Mouse (Mus musculus) B cell, adult 2 months (primary cell): ENCODE data around the gene Hspa12b.
"Not testable (repeated sequence)": the region's sequence is repeated elsewhere in the genome, so short reads cannot be mapped to it uniquely, and the experiment has no call there.

Experiments used
- DNase-seq, 2 experiments: peaks; one replicate each; pipeline ENCODE4 v3.0.0; 2022

Hspa12b gene

DNA sequence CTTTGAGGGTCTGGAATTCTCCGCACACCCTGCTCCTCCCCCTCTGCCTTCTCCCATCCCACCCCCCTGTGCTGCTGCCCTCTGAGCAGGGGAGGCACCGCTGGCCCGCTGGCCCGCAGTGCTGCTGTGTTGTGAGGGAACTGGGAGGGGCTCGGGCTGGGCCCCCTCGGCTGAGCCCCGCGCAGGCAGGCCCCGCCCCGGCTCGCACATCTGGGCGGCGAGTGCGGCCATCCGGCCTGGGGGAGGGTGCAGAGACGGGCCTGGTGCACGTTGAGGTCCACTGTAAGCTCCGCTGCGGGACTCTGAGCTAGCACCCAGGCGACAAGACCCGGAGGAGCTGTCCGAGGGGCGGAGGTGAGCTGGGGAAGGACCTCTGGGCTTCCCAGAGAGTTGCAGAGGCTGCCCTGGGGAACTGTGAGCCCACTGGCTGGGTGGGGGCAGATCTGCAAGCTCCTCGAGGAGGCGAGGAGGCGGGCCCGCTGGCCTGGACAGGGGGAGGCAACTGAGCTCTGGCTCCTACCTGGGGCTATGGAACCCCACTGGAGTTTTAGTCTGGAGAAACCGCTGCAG is at the start of gene Hspa12b:
Hspa12b (plus strand) TSS at position 120 of the 570 bp plus-strand sequence.
- peak in 1 of 2 experiments; percentile 10 for DNase-seq

DNA sequence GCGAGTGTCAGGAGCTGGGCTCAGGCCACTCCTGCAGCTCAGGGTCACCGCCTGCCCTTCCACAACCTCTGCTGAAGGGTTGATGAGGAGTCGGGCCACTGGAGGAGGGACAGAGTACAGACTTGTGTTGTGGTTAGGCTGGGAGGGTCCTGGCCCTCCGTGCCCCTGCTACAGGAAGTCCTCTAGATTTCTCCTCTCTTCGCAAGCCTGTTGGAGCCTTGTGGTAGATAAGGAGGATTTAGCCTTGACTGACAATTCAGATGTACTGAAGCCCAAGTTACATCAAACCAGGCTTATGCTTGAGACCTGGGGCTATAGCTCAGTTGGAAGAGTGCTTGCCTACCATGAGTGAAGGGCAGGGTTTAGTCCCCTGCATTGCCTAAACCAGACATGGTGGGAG is 46.6 kb upstream of the Hspa12b start:
- DNase-seq, result no peak

DNA sequence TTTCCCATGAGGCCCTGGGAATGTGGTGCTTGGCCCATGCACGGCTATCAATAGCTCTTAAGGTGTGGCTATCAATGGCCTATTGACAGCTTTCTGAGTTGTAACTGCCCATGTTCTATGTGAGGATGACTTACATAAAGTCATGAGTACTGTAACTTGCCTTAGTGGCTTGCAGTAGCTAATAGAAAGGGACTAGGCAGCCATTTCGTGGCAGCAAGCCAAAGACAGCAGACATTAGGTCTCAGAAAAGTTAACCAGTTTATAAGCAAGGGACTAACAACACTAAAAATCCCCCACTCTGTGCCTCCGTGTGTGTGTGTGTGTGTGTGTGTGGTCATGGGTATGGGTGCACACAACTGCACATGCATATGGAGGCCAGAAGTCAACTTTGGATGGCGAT is 42.9 kb upstream of the Hspa12b start:
- no peak for DNase-seq

DNA sequence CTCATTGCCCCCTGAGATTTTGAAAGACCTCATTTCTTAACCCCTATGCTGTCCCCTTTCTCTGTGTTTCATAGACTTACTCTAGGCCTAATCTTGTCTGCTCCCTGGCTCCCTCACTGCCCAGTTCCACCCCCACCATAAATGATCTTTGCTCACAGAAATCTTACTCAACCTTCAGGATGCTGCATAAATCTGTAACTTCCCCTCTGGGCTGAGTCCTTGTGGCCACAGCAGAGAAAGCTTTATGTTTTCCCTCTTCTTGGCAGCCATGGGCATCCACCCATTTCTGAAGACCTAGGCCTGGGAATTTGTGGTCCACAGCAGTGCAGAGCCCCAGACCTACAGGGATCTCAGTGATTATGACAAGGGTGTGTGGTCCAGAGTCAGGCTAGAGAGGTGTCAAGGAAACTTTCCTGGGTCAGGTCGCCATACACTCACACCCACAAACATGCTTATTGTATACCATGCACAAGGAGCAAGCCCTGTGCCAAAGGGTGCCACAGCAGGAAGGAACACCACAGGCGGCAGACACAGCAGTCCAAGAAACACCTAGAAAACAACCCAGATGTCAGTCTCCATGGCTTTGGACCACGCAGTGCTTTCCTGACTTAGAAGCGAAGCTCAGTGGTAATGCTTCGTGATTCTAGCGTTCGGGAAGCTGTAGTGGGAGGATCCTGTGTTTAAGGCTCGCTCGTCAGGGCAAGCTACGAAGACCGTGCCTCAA is 40.3 kb upstream of the Hspa12b start, which contains the start of gene Siglec1:
Siglec1 (minus strand) TSS at position 99 of the 724 bp plus-strand sequence.
- DNase-seq, result no peak

DNA sequence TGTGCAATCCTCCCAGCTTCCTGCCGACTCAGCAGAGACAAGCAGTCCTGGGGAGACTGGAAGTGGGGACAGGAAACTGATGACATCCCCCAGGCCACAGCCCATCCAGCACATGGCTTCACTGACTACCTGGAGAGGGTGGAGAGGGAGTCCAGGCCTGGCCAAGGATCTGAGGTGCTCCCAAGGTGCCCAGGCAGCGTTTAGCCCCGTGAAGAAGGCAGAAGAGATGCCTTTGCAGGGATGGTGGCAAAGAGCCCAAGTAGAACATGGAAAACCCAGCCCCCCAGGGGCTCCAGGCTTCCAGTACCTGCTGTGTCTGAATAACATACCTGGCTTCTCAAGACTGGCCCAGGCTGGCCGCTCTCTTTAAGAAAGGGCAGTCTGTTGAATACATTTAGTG is 38.5 kb upstream of the Hspa12b start:
- DNase-seq, result no peak

DNA sequence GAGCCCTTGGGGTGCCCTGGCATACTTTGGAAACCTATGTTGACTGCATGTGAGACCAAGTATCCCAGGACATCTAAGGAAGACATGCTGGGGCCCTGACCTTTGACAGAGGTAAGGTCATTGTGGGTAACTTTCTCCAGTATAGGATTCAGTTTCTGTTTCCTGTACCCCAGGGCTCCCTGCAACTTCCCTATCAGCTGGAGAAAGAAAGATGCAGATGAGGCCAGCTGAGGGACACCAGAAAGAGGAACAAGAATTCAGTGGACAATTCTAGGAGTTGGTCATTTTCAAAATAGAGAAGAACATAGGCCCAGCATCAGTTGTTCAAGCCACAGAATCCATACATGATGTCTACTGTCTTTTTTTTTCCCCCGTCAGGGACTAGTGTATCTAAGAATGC is 37.4 kb upstream of the Hspa12b start:
- DNase-seq, result no peak

DNA sequence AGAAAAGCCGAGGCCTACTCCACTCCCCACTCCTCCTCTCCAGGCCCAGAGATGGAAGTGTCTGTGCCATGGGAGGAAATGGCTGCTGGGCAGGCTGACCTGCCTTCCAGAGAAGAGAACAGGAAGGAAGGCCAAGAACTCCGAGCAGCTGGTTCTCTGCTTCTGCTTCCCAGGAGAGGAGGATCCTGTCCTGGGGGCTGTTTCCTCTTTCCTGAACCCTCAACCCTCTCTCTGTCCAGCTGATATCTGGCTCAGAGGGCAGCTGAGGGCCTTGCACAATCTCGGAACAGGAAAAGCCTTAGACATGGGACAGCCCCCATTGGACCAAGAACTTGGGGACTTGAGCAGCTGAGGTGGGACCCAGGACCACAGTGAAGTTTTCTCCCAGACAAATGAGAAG is 36.2 kb upstream of the Hspa12b start:
- no peak for DNase-seq

DNA sequence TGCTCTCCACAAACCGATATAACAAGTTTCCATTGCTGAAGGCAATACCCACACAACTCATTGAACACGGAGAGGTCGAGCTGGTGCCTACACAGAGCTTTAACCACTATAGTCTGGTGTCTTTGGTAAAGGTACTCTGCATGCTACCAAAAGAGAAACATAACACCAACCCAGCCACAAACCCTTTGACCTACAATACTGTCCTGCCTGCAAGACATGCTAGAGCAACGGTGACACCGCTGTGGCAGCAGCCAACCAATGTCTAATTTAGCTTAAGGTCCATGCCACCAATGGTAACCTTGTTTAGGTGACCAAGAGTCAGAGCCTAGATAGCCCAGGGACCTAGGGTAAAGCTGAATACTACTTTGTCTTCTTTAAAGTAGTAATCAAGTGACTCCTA is 33.5 kb upstream of the Hspa12b start:
- no peak for DNase-seq

DNA sequence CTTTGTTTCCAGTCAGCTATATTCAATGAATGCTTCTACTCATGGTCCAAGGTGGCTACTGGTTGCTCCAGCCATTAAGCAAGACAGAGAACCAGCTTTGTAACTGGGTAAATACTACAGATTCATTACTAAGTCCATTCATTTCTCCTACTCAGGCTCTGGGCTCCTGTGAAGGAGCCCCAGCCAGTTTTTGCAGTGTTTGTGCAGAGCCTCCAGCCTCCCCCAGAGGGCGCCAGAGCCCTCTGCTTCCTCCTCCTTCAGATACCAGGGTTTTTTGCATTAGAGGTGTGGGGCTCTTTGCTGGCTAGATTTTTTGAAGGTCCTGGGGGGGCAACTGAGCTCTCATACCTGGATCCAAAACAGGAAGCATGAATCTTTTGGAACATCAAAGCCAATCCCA is 32.3 kb upstream of the Hspa12b start:
- DNase-seq, result peak; percentile 85 to 86

DNA sequence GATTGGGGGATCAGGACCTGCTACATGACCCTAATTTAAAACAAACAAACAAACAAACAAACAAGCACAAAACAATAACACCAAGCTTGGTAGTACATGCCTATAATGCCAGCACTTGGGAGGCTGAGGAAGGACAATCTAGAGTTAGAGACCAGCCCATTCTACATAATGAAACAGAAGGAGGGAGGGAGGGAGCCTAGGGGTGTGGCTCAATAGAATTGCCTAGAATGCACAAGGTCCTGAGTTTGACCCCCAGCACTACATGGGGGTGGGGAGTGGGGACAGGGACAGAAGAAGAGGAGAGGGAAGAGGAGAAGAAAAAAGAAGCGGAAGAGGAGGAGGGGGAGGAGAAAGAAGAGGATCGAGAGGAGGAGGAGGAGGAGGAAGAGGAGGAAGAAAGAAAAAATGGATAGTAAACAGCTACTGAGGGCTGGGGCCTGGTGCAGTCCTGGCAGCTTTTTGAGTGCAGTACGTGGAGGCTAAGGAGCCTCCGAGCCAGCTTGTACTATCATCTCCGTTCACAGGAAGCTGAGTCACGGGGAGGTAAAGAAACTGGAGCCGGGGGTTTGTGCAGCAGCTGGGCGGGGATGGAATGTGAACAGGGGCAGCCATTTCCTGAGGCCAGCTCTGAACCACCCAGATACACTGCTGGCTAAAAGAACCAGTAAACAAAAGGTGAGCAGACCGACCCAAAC is 30.8 kb upstream of the Hspa12b start:
- DNase-seq, result no peak

DNA sequence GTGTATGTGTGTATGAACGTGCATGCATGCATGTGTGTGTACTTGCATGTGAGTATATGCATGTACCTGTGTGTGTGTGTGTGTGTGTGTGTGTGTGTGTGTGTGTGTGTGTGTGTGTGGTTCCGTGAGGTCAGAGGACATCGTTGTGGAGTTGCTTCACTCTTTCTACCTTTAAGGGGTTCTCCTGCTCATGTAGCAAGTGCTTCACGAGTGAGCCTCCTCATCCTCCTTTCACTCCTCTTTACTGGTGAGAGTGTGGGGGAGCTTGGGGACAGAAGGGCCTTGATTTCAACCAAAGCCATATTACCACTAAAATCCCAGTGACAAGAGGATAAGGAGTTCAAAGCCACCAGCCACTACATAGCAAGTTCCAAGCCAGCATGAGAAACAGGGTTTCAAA is 30.0 kb upstream of the Hspa12b start:
- DNase-seq, result no peak

DNA sequence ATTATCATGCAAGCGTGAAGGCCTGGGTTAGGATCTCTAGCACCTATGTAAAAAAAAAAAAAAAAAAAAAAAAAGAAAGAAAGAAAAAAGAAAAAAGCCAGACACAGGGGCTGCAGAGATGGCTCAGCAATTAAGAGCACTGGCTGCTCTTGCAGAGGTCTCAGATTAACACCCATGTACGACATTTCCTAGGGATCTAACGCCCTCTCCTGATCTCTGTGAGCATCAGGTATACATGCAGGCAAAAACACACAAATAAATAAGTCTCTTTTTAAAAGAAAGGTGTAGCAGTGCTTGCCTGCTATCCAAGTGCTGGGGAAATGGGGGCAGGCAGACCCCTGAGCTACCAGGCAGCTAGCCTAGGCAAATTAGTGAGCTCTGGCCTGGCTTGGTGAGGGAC is 25.6 kb upstream of the Hspa12b start:
- DNase-seq, result no peak

DNA sequence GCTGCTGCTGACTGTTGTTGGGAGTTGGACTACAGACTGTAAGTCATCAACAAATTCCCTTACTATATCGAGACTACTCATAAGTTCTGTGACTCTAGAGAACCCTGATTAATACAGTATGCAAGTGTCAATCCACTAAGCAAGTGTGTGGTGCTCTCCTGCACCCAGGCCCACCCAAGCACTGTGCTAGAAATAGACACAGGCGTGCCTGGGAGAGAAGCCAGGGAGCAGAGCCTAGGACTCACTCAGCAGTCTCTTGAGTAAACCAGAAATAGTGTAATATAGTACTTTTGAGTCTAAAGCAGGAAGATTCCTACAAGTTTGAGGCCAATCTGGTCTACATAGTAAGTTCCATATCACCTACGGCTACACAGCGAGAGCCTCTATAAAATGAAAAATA is 23.1 kb upstream of the Hspa12b start:
- no peak for DNase-seq

DNA sequence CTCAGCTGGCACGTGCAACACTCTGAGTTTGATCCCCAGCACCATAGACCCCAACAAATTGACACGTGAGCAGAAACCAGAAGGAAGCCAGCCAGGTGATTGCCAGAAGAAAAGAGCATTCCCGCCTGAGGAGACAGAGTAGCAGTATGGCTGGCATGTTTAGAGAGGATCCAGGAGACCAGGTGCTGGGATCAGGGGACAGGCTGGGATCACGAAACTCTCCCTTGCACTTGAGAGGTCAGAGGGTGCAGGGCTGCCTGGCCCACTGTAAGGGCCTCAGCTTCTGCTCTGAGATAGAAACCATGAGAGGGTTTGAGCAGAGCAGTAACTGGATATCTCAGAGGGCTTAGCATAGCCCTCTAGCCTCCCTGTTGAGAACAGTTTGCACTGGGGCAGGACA is 22.0 kb upstream of the Hspa12b start:
- DNase-seq, result not testable (repeated sequence)

DNA sequence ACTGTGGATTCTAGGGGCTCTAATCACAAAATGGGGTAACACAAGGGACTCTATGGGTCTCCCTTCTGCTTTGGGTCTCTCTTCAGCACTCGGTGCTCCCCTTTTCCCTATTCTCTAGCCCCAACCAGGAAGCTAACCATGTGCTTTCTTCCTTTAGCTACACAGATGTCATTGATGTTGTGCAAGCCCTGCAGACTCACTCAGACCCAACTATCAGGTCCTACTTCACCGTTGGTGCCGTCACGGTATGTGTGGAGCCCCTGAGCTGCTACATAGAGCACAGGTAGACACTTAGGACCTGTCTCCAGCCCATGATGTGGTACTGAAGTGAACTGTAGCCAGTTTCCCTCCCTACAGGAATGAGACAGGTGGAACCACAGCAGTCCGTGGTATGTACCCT is 21.1 kb upstream of the Hspa12b start:
- no peak for DNase-seq

DNA sequence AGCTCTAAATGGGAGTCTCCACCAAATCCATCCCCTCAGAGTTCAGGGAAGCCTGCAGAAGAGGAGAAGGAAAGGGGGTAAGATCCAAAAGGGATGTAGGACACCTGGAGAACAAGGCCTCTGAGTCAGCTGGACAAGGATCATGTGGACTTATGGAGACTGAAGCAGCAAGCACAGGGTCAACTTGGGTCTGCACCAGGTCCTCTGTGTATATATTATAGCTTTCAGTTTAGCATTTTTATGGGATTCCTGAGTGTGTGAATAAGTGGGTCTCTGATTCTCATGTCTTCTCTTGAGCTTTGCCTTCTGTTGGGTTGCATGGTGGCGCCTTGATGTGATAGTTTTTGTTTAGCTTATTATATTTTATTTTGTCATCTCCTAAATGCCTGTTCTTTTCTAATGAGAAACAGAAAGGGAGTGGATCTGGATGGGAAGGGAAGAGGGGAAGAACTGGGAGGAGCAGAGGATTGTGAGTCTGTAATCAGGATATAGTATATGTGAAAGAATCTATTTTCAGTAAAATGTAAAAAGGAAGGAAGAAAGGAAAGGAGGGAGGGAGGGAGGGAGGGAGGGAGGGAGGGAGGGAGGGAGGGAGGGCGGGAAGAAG is 8.0 kb upstream of the Hspa12b start:
- DNase-seq, result no peak

DNA sequence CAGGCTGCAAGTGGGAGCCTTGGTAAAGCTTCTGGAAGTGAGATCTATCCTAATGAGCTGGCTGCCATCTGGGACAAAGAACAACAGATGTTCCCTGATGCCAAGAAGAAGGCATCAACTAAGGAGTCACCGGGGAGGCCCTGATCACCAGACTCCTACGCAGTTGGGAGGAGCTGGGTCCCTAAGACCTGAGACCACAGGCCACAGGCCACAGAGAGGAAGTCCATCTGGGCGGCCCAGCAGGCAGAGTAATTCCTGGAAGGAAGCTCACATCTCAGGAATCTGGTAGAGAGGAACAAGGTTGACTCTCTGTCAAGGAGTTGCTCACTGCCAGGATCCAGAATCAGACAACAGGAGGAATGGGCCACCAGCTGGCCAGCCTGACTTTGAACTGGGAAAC is 2.9 kb upstream of the Hspa12b start:
- DNase-seq, result no peak

DNA sequence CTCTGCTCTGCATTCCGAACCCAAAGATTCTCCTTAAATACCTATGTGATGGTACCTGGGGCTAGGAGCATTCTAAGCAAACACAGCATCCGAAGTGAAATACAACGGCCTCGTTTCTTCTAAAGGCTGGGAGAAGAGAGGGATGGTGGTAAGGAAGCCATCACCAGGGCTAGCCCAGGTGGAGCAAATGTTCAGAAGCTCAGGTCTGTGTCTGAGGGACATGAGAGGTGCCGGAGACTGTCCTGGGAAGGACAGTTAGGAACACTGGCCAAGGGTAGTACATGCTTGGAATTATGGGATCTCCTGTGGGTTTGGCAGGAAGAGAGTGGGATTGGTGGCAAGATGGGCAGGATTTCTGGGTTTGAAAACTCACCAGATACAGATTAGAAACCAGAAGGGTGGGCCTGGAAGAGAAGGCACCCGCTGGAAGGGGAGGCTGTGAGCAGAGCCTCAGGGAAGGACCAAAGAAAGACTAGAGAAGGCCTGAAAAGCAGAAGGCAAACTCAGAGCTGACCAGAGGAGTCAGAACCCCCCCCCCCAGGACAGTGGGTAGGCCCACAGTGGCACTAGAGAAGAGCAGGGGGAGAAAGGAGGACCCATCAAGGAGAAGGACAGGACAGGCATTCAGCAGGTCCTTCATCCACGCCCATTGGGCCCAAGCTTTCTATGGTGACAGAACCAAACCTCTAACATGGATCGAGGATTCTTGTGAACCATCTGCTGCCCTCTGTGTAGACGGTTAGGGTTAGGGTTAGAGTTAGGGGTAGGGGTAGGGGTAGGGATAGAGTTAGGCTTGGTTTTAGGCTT is 1.7 kb upstream of the Hspa12b start:
- no peak for DNase-seq

DNA sequence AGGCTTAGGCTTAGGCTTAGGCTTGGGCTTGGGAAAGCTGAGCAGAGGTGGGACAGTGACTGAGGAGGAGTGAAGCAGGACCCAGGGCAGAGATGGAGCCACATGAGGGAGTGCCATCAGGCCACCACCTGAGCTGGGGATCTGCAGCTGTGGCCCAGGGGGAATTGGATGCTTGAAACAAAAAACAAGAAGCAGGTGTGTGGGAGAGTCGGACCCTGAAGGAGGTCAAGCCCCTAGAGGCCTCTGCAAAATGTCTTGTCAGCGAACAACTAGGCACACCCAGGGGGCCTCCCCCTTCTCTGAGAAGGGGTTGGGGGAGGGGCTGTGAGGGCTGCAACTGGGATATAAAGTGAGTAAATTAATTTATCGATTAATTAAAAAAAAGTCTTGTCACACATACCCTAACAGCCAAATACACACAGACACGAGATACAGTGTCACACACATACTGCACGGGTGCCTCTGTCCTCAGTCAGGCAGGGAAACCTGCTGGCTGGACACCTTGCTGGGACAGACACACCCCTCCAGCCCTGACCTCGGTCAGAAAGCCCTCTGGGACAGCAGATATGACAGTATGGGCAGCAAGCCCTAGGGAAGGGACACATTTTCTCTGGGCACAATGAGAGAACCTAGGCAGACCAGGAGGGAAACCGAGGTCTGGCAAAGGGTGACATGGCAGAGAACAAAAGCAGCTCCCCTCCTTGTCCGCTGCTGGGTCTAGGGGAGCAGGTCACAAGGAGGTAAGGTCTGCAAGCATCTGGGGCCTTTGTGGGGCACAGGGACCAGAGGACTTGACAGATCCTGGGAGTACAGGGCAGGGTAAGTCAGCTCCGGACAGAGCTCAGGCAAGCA is 890 bp upstream of the Hspa12b start:
- no peak for DNase-seq

DNA sequence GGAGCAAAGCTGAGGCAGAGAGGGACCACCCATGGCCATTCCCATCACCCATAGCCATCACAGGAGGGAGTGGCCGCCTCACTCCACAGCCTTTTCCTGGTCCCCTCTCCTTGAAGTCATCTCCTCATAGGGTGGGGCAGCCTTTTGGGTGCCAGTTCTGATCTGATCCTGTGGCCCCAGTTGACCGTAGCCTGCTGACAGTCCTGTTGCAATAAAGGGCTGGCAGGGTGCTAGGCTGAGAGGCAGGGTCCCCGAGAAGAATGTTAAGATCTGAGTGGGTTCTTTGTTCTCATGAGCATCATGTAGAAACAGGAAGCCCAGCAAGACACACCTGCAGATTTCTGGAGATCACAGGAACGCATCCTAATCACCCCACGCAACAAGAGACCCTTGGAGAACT is 1.1 kb downstream of the Hspa12b start:
- no peak for DNase-seq

DNA sequence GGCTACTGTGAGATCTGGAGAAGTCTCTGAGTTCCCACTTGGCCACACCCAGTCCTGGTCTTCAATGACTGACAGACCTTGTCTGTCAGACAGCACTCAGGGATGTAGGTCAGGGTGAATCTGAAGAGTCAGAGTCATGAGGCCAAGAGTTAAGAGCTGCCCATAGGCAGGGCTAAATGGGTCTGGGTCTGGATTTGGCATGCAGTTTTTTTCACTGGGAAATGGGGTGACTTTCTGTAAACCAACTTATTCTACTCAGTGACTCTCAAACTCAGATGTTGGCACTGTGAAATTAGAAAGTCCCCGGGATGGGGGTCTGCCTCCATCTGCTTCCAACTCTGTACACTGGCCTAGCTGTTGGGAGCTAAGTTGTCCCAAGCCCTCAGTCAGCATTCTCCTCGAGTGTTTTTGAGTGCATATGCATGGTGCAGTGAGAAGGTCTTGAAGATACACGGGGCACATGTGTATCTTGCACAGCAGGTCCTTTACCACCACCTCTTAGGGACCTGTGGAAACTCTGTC is 1.6 kb downstream of the Hspa12b start:
- DNase-seq, result no peak

DNA sequence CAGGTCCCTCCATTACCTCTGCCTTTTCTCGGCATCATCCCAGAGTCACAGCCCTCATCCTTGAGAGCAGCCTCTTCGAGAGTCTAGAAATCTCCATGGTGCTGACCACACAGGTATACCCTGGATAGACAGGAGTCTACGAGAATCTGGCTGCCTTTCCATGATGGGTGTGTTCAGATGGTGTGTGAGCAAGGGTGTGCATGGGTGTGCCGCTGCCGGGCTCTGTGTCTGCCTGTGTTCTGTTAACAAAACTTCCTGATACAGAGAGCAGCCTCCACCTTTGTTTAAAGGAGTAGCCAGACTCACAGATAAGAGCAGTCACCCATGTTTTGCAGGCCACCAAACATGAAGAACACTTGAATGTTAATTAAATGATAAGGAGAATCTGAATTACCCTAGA is 2.8 kb downstream of the Hspa12b start:
- DNase-seq, result no peak
